Mouse (Mus musculus) cerebellum, adult 9-11 months (tissue): Measurements from ENCODE around the gene Kif21b.

Experiments used
- DNase-seq: peaks from one replicate; pipeline ENCODE4 v3.0.0; 2022

Kif21b gene

GRCm38 (mm10) chr1:136160930-136161329 lies 29.7 kb downstream of the Kif21b start:
- no peak for DNase-seq

GRCm38 (mm10) chr1:136161333-136161921 lies 30.2 kb downstream of the Kif21b start:
- no peak for DNase-seq

- DNase-seq, result no peak
Observed at GRCm38 (mm10) chr1:136165436-136165835, 34.2 kb downstream of the Kif21b start.

DNA sequence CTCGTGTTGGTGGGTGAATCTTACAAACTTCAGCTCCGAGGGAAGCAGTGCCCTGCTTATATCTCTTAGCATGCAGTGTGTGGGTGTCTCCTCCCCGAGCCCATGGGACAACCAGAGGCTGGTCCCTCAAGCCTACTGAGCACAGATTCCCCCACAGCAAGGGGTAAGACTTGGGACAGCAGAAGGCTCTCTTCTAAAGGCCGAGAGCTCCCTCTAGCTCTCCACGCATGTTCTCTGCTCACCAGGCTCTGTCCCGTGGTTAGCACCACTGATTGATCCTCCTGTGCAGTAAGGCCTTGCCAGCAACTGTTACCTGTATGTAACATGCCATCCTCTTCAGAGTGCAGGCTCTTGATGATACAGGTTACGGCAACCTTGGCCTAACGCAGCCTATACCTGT lies 36.5 kb downstream of the Kif21b start:
- no peak for DNase-seq

DNA sequence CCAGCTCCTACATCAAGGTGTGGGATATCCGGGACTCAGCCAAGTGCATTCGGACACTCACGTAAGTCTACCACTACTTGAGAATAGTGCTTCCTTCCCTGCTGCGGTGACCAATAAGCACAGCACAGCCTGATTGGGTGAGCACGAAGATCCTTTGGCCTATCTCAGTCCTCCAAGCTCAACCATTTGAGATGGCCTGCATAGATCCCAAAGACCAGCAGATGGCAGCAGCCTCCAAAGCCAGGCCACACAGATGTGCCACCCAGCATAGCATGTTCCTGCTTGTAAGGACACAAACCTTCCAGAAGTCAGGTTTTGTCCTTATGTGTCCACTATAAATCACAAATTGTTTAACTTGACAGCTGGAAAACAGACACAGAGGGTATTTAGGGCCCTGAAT lies 38.9 kb downstream of the Kif21b start:
- DNase-seq, result peak; percentile 71

GRCm38 (mm10) chr1:136172696-136173095 lies 41.5 kb downstream of the Kif21b start:
- DNase-seq, result no peak

DNA sequence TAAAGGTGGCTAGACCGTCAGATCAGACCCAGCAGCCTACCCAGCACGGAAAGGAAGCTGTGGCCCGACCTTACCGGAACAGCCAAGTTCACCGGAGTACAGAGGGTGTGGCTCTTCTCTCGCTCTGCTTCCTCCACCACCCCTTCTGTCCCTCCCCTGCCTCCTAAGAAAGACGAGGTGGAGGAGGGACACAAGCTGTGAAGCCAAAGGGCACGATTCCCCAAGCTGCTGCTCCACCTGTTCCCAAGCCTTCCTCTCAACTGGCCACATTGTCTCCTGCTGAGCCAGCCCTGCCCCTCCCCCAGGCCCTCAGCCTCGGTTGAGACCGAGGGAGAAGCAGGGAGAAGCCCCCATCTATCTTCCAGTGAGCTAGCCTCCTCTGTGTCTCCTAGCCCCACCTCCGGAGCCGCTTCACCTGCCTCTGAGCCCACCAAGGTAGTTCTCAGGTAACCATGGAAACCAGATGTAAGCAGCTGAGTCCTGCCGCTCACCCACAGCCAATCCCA lies 43.0 kb downstream of the Kif21b start:
- no peak for DNase-seq

DNA sequence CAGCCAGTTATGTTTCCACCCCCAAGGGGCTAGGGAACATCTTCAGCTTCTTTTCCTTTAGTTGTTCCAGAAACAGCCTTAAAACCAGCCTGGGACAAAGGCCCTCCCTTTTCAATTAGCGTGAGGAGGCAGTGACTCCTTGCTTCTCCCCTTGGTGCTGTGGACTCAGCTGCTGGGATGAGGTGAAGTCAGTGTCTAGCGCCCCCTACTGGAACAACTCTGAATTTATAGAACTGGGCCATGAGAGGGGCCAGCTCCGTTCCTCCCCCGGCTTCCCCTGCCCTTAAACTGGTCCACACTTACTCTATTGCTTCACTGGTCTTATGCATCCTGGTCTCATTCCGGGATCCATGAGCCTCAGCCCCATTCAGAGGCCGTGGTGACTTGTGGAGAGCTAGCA lies 44.0 kb downstream of the Kif21b start:
- peak; percentile 41 for DNase-seq

DNA sequence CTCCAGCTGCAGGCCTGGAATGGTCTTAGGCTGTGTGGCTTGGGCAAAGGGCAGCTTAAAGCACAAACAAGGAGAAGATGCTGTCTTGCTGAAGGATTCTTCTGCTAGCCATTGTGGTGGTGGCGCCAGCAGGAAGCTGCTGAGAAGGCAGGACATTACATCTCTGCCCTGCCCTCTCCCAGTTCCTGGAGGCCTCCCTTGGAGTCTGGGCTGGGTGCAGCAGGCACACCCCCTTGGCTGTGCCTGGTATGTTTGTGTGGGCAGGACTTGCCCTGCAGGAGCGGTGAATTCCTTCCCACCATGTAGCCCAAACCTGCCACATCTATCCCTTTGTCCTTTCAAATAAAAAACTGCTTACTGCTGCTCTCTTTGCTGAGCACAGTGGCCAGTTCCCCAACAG lies 45.9 kb downstream of the Kif21b start:
- no peak for DNase-seq

DNA sequence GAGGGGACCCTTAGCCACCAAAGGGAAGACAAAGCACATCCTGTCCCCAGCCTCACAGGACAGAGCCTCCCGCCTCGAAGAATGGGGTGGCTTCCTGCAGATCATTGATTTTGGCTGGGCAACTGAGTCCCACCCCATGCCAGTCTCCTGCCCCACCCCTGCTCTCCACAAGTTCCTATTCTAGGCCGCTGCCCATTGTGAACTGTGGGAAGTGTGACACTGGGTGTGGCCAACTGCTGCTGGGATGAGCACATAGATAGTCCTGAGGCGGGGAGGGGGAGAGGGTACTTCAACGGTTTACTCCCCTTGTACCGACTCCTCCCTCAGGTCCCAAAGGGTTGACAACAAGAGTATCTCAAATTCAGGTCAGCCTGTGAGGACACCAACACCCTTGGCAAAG lies 47.6 kb downstream of the Kif21b start:
- DNase-seq, result no peak

DNA sequence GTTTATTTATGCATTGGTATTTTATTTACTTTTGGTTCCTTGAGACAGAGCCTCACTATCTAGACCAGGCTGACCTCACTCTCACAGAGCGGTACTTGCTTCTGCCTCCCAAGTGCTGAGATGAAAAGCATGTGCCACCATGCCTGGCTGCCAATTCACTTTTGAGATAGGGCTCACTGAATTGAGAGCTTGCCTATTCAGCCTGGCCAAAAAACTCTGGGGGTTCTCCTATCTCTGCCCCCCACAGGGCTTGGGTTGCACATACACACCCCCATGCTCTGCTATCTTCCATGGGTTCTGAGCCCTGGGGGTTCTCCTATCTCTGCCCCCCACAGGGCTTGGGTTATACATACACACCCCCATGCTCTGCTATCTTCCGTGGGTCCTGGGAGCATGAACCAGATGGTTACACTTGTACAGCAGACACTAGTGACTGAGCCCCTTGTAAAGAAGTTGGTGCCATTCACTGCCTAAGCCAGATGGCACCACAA lies 48.4 kb downstream of the Kif21b start:
- no peak for DNase-seq

DNA sequence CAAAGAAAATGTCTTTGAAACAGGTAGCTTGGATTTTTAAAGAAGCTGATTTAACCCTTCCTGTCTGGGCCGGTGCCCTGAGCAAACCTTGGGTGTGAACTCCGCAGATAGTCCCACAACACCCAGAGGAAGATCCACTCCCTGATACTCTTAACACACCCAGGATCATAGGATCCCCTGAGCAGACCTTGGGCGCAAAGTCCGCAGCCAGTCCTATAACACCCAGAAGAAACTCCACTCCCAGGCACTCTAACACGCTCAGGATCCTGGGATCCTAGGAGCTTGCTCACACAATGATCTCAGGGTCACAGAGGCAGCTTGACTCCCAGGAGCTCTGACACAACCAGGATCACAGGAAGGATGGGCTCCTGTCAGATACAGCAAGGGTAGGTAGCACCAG lies 58.8 kb downstream of the Kif21b start:
- no peak for DNase-seq

DNA sequence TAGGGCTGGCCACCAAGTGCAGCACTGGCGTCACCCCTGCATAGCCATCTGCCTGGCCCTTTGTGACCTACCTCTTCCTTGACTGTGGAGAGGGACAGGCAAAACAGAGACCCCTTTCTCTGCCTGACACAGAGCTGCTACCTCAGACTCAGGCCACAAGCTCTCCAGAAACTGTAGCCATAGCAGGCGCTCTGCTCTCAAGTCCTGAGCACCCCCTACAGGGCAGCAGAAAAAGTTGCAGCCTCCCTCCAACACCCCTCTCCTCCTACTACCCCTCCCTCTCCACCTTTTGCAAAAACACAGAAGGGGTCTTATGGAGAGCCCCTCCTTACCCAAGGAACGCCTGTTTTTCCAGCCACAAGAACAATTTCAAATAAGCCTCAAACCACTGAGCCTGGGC lies 81.6 kb downstream of the Kif21b start, which contains the start of gene Mroh3:
Mroh3 (minus strand) TSS at position 26 of the 400 bp plus-strand sequence.
- DNase-seq, result no peak

GRCm38 (mm10) chr1:136214304-136214703 lies 83.1 kb downstream of the Kif21b start:
- no peak for DNase-seq

DNA sequence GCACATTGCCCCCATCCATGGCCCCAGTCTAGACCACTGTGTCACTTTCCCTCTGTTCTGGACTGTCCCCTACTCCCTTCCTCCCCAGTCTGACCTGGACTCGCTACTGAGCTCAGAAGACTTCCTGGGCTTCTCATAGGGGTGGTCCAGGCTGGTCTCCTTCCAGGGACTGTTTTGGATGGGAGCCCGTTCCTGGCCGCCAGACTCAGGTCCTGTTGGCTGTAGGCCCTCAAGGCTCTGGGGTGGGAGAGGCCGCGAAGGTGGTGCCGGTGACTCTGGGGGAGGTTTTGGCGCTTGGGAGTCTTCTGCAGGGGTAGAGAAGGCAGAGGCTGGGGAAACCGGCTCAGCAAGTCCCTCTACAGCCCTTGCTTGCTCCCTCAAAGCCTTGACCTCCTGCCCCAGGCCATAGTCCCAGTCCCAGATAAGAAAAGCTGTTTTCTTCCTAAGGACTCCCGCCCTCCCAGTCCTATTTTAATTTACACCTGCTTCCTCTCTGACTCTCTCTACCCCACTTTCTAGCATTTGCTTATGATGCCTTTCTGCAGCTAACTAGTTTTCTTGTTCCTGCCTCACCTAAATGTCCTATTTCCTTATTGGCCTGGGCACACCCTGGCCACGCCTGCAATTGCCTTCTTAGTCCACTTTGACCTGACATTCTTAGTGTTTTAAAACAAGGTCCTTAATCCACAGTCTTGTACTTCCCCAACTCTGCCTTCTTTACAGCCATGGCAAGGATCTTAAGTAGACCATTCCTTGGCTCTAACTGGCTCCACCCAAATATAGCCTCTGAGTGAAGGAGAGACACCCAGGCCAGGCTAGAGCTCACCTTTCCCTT lies 89.1 kb downstream of the Kif21b start:
- DNase-seq, result no peak

DNA sequence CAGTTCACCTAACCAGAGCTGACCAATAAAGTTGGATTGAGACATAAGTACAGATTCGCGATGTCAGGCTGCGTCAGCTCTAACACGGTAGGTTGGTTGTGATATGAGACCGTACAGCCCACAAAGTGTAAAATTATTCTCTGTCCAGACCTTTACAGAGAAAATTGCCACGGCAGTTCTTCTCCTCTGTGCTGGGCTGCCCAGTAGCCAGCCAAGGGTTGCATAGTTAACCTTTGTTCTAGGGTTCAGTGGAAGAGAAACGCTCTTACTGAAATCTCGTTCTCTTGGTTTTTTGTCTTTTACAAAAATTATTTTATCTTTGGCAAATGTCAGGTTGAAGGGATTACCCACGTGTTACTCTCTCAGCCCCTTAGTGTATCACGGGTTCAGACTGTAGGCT lies 91.2 kb downstream of the Kif21b start:
- DNase-seq, result no peak

GRCm38 (mm10) chr1:136223758-136224342 lies 92.7 kb downstream of the Kif21b start:
- DNase-seq, result no peak

DNA sequence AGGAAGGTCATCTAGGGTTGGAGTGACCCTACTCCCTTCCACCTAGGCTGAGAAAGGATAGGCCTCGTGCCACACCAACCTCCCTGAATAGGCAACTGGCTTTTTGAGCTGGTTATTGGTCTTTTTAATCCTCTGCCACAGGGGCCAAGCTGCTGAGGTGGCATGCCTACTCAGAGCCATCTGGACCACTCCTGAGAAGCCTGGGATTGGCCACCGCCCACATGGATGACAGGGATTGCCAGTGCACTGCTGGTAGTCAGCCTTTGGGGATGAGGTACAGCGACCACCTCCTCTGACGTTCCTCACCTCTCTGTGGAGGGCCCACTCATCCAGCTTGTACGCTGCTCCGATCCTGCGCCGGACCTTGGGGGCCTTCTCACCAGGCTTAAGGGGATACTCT lies 94.7 kb downstream of the Kif21b start:
- no peak for DNase-seq

DNA sequence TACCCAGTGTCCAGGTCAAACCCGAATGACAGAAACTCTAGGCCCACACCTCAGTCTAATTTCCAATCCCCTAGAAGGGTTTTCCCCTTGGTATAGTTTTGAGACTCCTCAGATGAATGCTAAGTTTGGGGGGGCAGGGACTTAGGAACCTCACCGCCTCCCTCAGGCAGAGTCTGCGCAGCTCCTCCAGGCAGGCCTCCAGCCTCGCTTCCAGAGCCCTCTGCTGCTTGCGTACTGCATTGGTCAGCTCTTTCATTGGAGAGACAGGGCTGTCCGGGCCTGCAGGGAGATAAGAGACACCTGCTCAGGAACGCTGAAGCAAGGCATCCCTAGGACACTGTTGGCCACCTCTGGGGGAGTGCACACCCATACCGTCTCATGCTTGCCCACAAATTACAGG lies 95.4 kb downstream of the Kif21b start:
- no peak for DNase-seq
